Mouse (Mus musculus) liver, embryonic 11.5 days (tissue): ENCODE measurements around the gene Lrch3. TPM values are rescaled to one million over a fixed set of nuclear protein-coding genes. Genes with fewer than 3 reads are reported as not detected.

Source experiments
- ATAC-seq: fragments of 200-750 bp; cut with Nextera tagmentation; replicated peaks from 2 replicates; pipeline ENCODE4 v1.8.0; 2017; ENCODE audit warnings: moderate number of reproducible peaks, mild to moderate bottlenecking, moderate TSS enrichment, moderate library complexity; ENCODE audit not compliant: low FRiP score
- DNase-seq: peaks from one replicate; pipeline ENCODE4 v3.0.0-alpha.2; 2017; ENCODE audit warnings: low spot score
- H3K27ac ChIP-seq: fragments of 300-500 bp; sonication (generic); 2 replicates; pipeline ENCODE4 v1.5.1; 2014; ENCODE audit warnings: mild to moderate bottlenecking, low read depth, low read length, control low read depth
- H3K27me3 ChIP-seq: fragments of 300-500 bp; sonication (generic); replicated peaks from 2 replicates; pipeline ENCODE4 v1.6.1; 2014; ENCODE audit warnings: low read length, mixed read lengths; ENCODE audit not compliant: control insufficient read depth, insufficient read depth
- H3K36me3 ChIP-seq: fragments of 300-500 bp; sonication (generic); 2 replicates; pipeline ENCODE4 v1.6.1; 2014; ENCODE audit warnings: mild to moderate bottlenecking, low read length, moderate library complexity, mixed read lengths; ENCODE audit not compliant: control insufficient read depth, insufficient read depth
- H3K4me1 ChIP-seq: fragments of 300-500 bp; sonication (generic); replicated peaks from 2 replicates; pipeline ENCODE4 v1.6.1; 2014; ENCODE audit warnings: low read length, mixed read lengths; ENCODE audit not compliant: control insufficient read depth, insufficient read depth
- H3K4me2 ChIP-seq: fragments of 300-500 bp; sonication (generic); 2 replicates; pipeline ENCODE4 v1.6.1; 2014; ENCODE audit warnings: mild to moderate bottlenecking, control low read depth, moderate library complexity
- H3K4me3 ChIP-seq: fragments of 300-500 bp; sonication (generic); 2 replicates; pipeline ENCODE4 v1.5.1; 2014; ENCODE audit warnings: low read depth, low read length, control low read depth
- H3K9ac ChIP-seq: fragments of 300-500 bp; sonication (generic); 2 replicates; pipeline ENCODE4 v1.6.1; 2014; ENCODE audit warnings: low read depth, low read length, control low read depth
- H3K9me3 ChIP-seq: fragments of 300-500 bp; sonication (generic); 2 replicates; pipeline ENCODE4 v1.6.1; 2016; ENCODE audit warnings: low read length, inconsistent platforms, mixed read lengths; ENCODE audit not compliant: control insufficient read depth
- WGBS: fragments of 180-500 bp; shearing (Covaris S2); extraction: QIAGEN DNeasy Blood & Tissue Kit; methylation state at CpG from one replicate; pipeline ENCODE4 v1.1.7; 2014; 5-methylcytosine and 5-hydroxymethylcytosine counted together
- polyA plus RNA-seq: library from polyadenylated mRNA; unstranded; fragments of >200 nt; fragmentation: Nextera tagmentation; extraction: Ambion mirVana; gene quantifications from 2 replicates; pipeline ENCODE4 v1.2.1, GENCODE M21; 2014

The Lrch3 gene
- polyA plus RNA-seq, 1 experiment from 2014 or later, result 15.9 TPM

DNA sequence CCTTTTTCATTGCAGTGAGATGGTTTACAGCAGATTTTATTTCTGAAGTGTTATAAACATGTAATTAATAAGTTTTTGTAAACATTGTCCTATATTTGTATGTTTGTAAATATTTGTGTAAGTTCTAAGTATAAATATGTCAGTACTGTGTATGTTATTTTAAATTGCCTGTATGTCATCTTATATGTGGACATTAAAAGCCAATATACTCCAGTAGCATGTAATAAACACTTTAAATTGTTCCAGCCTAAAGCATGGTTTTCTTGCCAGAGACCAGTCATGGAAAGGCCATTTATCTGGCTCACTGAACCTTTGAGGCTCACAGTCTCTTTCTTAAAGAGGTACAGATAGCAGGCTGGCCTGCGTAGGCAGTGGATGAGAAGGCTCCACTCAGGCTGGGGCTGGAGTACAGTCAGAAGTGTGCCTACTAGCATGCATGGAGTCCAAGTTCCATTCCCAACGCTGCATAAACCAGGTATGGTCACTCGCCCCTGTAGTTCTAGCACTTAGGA lies 101.6 kb downstream of the Lrch3 start:
- Histone ChIP-seq H3K27me3 (no peaks in the 10 kb centered on the region), H3K9ac (no peak overlapping the region), H3K36me3 (peaks cover 9% of the 10 kb centered on the region; the same call in 1 of the 2 replicates), H3K4me1 (no peaks in the 10 kb centered on the region), H3K4me2 (no peak overlapping the region), H3K4me3 (no peak overlapping the region), H3K27ac (no peak overlapping the region), H3K9me3 (no peaks in the 10 kb centered on the region)
- DNase-seq, result no peak
- no peak for ATAC-seq
- 91% methylated on average over 3 of the region's 3 CpGs for WGBS

GRCm38 (mm10) chr16:33015986-33016385 lies 102.1 kb downstream of the Lrch3 start:
- Histone ChIP-seq H3K27me3 (no peaks in the 10 kb centered on the region), H3K9ac (no peak overlapping the region), H3K4me1 (no peaks in the 10 kb centered on the region), H3K4me3 (no peak overlapping the region), H3K27ac (no peak overlapping the region), H3K4me2 (no peak overlapping the region), H3K9me3 (no peaks in the 10 kb centered on the region), H3K36me3 (peaks cover 7% of the 10 kb centered on the region; the same call in 1 of the 2 replicates)
- DNase-seq (no peak), ATAC-seq (no peak)
- 80% methylated on average over 2 of the region's 2 CpGs for WGBS

- ATAC-seq, result no peak
Observed at GRCm38 (mm10) chr16:33017677-33018349, 103.9 kb downstream of the Lrch3 start.

GRCm38 (mm10) chr16:33019117-33019770 lies 105.3 kb downstream of the Lrch3 start:
- H3K9ac ChIP-seq, result no peak overlapping the region
- no peaks in the 10 kb centered on the region for H3K27me3 ChIP-seq
- H3K4me2 ChIP-seq, result no peak overlapping the region
- ATAC-seq (no peak), DNase-seq (no peak)
- H3K9me3 ChIP-seq, result no peaks in the 10 kb centered on the region
- H3K4me3 ChIP-seq, result no peak overlapping the region
- no peak overlapping the region for H3K27ac ChIP-seq
- H3K4me1 ChIP-seq, result no peaks in the 10 kb centered on the region
- H3K36me3 ChIP-seq, result no peaks in the 10 kb centered on the region
- 79% methylated on average over 21 of the region's 21 CpGs for WGBS

More at GRCm38 (mm10) chr16:33017677-33018349, 103.9 kb downstream of the Lrch3 start:
- Histone ChIP-seq H3K27ac (no peak overlapping the region), H3K36me3 (peaks cover 7% of the 10 kb centered on the region; the same call in 1 of the 2 replicates), H3K4me3 (no peak overlapping the region), H3K9me3 (no peaks in the 10 kb centered on the region), H3K4me1 (no peaks in the 10 kb centered on the region), H3K9ac (no peak overlapping the region), H3K4me2 (no peak overlapping the region), H3K27me3 (no peaks in the 10 kb centered on the region)
- WGBS, result 73% methylated on average over 5 of the region's 5 CpGs
- DNase-seq, result no peak

DNA sequence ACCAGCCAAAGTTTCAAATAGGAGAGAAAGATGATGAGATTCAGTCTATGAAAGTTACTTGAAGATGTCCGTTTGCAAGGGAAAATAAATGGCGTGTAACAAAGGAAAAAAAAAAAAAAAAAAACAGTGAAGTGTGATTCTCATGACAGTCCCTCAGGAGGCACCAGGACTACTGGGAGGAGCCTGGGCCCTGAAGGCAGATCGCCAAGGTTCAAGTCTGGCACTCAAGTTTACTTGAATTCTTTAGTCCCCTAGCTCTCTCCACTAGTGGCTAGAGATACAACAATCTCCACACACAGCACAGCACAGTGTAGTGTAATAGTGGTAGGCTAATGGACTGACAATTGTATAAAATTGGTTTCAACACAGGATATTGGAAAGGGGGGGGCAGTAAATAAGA lies 107.5 kb downstream of the Lrch3 start:
- 62% methylated on average over 3 of the region's 3 CpGs for WGBS
- H3K9me3 ChIP-seq, result no peaks in the 10 kb centered on the region
- no peak for ATAC-seq

DNA sequence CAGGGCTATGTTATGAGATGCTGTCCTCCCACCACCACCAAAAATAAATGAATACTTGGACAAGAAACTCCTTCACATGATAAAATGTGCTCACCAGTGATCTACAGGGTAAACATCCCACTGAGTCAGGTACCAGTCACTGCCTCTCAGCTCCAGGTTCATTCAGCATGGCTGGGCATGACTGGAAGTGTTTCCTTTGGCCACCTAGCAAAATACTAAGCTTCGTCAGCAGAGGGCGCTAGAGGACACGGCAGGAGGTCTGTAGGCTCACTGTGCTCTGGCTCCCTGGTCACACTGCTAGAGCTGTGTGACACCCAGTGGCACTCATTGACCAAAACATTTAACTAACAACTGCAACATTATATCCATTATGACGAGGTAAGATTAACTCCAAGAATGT lies 109.8 kb downstream of the Lrch3 start:
- H3K4me2 ChIP-seq, result no peak overlapping the region
- WGBS, result 4% methylated on average over 4 of the region's 4 CpGs
- ATAC-seq, result peak; percentile 71; the same call in 1 of the 2 replicates

More for the DNA sequence above, 107.5 kb downstream of the Lrch3 start:
- no peak for DNase-seq
- Histone ChIP-seq H3K9ac (no peak overlapping the region), H3K36me3 (no peaks in the 10 kb centered on the region), H3K27me3 (no peaks in the 10 kb centered on the region), H3K4me1 (no peaks in the 10 kb centered on the region), H3K27ac (no peak overlapping the region), H3K4me2 (no peak overlapping the region), H3K4me3 (no peak overlapping the region)

GRCm38 (mm10) chr16:33024456-33025104 lies 110.7 kb downstream of the Lrch3 start:
- no peak overlapping the region for H3K9ac ChIP-seq
- no peaks in the 10 kb centered on the region for H3K9me3 ChIP-seq
- no peak for ATAC-seq
- 72% methylated on average over 8 of the region's 8 CpGs for WGBS
- no peaks in the 10 kb centered on the region for H3K36me3 ChIP-seq
- no peak overlapping the region for H3K27ac ChIP-seq
- DNase-seq, result no peak
- no peak overlapping the region for H3K4me2 ChIP-seq
- H3K4me1 ChIP-seq, result no peaks in the 10 kb centered on the region
- no peaks in the 10 kb centered on the region for H3K27me3 ChIP-seq
- no peak overlapping the region for H3K4me3 ChIP-seq

More for the DNA sequence above, 109.8 kb downstream of the Lrch3 start:
- Histone ChIP-seq H3K4me1 (no peaks in the 10 kb centered on the region), H3K27me3 (no peaks in the 10 kb centered on the region), H3K36me3 (no peaks in the 10 kb centered on the region), H3K9me3 (no peaks in the 10 kb centered on the region), H3K9ac (no peak overlapping the region), H3K4me3 (no peak overlapping the region), H3K27ac (no peak overlapping the region)
- DNase-seq, result peak; percentile 78

- Histone ChIP-seq H3K4me3 (no peak overlapping the region), H3K4me2 (no peak overlapping the region), H3K9ac (no peak overlapping the region), H3K27me3 (no peaks in the 10 kb centered on the region), H3K36me3 (no peaks in the 10 kb centered on the region), H3K27ac (no peak overlapping the region), H3K9me3 (no peaks in the 10 kb centered on the region), H3K4me1 (no peaks in the 10 kb centered on the region)
- WGBS, result 56% methylated on average over 7 of the region's 7 CpGs
- DNase-seq (no peak), ATAC-seq (no peak)
Observed at GRCm38 (mm10) chr16:33026357-33026756, 112.5 kb downstream of the Lrch3 start.
